Mouse (Mus musculus): ENCODE data around the gene Olfr1395.
"Not testable (repeated sequence)": the region's sequence is repeated elsewhere in the genome, so short reads cannot be mapped to it uniquely, and the experiment has no call there.

Gene Olfr1395

GRCm38 (mm10) chr11:49170576-49170975 is 28.5 kb downstream of the Olfr1395 start:
- DNase-seq (ENCODE audit: low read depth in 1 of 2, low spot score in 2 of 2), result peak; percentile 7 to 14

GRCm38 (mm10) chr11:49175345-49175744 is 33.3 kb downstream of the Olfr1395 start:
- DNase-seq (ENCODE audit: low read depth in 1 of 2, low spot score in 2 of 2), result no peak

DNA sequence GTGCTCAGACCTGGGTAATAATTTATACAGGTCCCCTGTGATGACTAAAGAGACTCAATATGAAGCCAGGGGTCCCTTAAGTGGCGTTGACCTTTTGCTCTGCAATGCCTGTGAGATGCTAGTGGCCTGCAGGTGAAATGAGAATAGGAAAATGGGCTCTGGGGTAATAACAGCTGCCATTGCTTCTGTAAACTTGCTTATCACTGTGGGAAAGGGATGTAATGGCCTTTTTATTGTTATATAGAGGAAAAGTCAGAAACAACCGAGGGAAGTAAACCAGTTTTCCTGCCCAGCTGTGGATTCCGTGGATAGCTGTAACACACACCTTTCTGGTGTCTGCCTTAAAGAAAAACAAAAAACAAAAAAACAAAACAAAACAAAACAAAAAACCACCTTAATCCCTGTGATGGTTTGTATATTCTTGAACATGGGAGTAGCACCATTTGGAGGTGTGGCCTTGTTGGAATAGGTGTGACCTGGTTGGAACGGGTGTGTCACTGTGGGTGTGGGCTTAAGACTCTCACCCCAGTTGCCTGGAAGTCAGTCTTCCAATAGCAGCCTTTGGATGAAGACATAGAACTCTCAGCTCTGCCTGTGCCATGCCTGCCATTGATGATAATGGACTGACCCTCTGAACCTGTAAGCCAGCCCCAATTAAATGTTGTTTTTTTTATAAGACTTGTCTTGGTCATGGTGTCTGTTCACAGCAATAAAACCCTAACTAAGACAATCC is 34.1 kb downstream of the Olfr1395 start:
- not testable (repeated sequence) for DNase-seq (ENCODE audit: low read depth in 1 of 2, low spot score in 2 of 2)

DNA sequence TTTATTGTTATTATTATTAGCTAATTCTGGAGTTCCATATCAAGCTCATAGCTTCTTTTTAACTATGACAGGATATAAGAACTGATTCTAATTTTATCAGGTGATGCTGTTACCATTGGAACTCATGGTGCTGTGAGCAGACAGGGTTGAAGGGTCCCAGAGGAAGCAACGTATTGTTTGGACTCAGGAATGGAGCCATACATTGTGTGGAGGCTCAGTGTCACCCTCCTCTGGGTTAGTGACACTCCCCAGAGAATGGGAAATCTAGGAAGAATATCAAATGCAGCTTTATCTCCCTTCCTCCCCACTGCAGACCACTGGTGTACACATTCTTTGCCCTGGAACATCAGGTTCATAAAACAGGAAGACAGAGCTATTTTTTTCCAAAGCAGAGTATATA is 41.1 kb downstream of the Olfr1395 start:
- no peak for DNase-seq (ENCODE audit: low read depth in 1 of 2, low spot score in 2 of 2)

GRCm38 (mm10) chr11:49186452-49186851 is 44.4 kb downstream of the Olfr1395 start:
- no peak for DNase-seq (ENCODE audit: low read depth in 1 of 2, low spot score in 2 of 2)

DNA sequence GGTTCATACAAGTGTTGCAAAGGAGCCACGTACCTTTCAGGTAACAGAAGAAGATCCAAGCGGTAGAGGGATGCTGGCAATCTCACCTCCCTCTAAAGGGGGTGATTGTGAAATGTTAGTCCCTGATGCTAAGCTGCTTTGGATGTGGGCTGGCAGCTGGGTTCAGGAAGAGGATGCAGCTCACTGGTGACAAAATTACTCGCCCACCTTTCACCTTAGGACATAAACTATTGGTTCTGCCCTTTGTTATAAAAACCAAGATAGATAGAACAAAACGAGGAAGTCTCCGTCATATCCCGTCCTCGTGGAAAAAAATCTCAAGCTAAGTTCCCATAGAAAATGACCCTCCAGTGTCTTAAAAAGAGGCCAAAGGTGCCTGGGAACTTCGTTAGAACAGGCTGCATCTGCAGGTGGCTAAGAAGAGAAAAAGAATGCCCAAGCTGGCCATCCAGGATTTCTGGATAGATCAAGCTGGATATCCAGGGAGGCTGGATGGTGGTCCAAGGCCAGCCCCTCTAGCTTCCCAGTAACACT is 44.9 kb downstream of the Olfr1395 start, which contains the start of gene Btnl9:
TSS of gene Btnl9 (minus strand) at position 205 of the 534 bp plus-strand sequence.
- DNase-seq (ENCODE audit: low read depth in 1 of 2, low spot score in 2 of 2), result no peak

DNA sequence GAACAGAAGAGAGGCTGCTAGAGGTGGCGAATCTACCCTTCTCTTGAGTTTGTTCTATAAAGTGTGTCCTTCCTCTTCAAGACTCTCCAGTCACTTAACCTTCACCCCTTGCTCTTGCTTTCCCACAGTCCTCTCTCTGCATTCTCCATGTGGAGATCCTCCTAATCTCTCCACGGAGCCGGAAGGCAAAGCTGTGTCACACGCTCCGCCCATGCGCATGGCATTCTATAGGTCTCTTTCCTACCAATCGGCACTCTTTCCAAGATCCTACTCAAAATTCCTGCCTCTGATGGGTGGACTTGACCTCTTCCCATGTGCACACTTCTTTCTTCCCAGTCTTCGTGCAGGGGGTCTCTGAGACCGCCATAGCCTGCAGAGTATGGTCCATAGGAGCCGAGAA is 45.6 kb downstream of the Olfr1395 start:
- no peak for DNase-seq (ENCODE audit: low read depth in 1 of 2, low spot score in 2 of 2)

DNA sequence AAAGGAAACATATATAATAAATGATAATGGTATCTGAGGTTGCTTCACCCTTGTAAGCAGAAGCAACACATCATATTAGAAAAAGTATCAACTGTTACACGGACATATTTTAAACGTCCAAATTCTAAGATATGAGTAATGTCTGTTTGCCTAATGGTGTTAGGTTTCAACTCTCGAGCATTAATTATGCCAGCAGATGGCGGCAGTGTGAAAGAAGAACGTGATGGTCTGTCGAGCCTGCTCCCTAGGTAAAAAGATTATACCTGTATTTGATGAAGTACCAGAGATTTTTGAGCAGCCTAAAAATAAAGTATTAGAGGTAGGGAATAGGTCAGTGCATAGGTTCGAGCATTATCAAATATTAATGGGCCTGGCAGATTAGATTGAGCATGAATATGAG is 47.7 kb downstream of the Olfr1395 start:
- peak in 1 of 2 experiments; percentile 19 for DNase-seq (ENCODE audit: low read depth in 1 of 2, low spot score in 2 of 2)

- DNase-seq (ENCODE audit: low read depth in 1 of 2, low spot score in 2 of 2), result no peak
Measured at GRCm38 (mm10) chr11:49191083-49191482, 49.0 kb downstream of the Olfr1395 start.

DNA sequence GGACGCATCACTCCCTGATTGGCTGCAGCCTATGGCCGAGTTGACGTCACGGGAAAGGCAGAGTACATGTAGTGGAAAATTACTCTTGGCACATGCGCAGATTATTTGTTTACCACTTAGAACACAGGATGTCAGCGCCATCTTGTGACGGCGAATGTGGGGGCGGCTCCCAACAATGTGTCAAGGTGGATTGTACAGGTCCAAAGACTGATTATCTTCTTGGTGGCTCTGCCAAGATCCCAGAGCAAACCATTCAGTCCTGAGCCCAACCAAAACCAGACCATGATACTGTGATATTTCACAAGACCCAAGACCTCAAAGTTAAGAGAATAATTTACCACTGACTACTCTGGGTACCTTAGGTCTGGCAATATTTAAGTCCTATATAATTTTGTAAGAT is 52.7 kb downstream of the Olfr1395 start:
- not testable (repeated sequence) for DNase-seq (ENCODE audit: low read depth in 1 of 2, low spot score in 2 of 2)

GRCm38 (mm10) chr11:49195819-49196322 is 53.8 kb downstream of the Olfr1395 start:
- DNase-seq (ENCODE audit: low read depth in 1 of 2, low spot score in 2 of 2), result no peak

Measured in monocyte, adult 2 months (primary cell).